Mouse (Mus musculus) T-helper 1 cell (primary cell): ENCODE measurements at regions not wholly inside any gene's neighbourhood (a gene's known extent, or its start where the extent isn't known, plus 50 kb on each side); places are given as distances from the start of the nearest gene placed in this dataset.

Source experiments
- in situ Hi-C: fragments of 300-600 bp; cut with MboI, MseI; formaldehyde crosslinking; loops from one replicate; pipeline ENCODE4 v1.15.1; 2025; ENCODE audit warnings: high pct_unique_total_duplicates

DNA sequence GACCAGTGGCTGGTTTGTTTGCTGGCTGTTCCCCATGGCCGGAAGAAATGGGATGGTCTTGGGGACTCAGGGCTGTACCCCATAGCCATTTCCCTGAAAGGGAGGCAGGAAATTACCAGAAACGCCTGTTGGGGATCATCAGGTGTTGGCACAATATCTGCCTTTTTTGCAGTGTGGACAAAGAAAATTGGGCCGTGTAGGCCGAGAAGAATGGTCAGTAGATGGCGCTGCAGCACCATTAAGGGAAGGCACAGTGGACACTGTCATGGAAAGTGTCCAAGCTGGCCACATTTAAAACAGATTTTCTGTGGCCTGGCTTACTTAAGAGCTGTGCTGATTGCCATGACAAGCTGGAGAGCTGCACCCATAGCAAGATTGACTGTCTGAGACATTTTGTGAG lies 358.1 kb downstream of the Slxl1 start:
- in situ Hi-C loops = loop anchor here (5.0 to 25.0 kb wide), 2 partner anchors 127 to 1322 kb away; no protein-coding TSS in a partner anchor
